Mouse (Mus musculus): ENCODE results near the gene Slc9a8.

GRCm38 (mm10) chr2:167435631-167436030, 14.1 kb downstream of the Slc9a8 start:
- no peak for TF ChIP-seq CTCF (IDR thresholded peaks at IDR 0.05; ENCODE audit: low read depth)
- no peak for TF ChIP-seq EP300 (IDR thresholded peaks at IDR 0.05; ENCODE audit: low read depth)

All from liver, postnatal 0 days (tissue).